Mouse (Mus musculus): ENCODE results near the gene Calm1.
"Not testable (repeated sequence)": the region's sequence is repeated elsewhere in the genome, so short reads cannot be mapped to it uniquely, and the experiment has no call there.

Calm1 gene

GRCm38 (mm10) chr12:100194181-100194580 lies 5.1 kb upstream of the Calm1 start:
- no peak for DNase-seq (ENCODE audit: low spot score in 2 of 2)

GRCm38 (mm10) chr12:100196786-100197185 lies 2.4 kb upstream of the Calm1 start:
- no peak for DNase-seq (ENCODE audit: low spot score in 2 of 2)

- peak; percentile 64 to 68 for DNase-seq (ENCODE audit: low spot score in 2 of 2)
Measured at GRCm38 (mm10) chr12:100199891-100200644, 833 bp downstream of the Calm1 start.

GRCm38 (mm10) chr12:100200645-100201362 lies 1.6 kb downstream of the Calm1 start:
- no peak for DNase-seq (ENCODE audit: low spot score in 2 of 2)

GRCm38 (mm10) chr12:100201363-100201711 lies 2.1 kb downstream of the Calm1 start:
- no peak for DNase-seq (ENCODE audit: low spot score in 2 of 2)

- peak; percentile 85 to 92 for DNase-seq (ENCODE audit: low spot score in 2 of 2)
Measured at GRCm38 (mm10) chr12:100201838-100202237, 2.6 kb downstream of the Calm1 start.

GRCm38 (mm10) chr12:100203759-100204158 lies 4.5 kb downstream of the Calm1 start:
- no peak for DNase-seq (ENCODE audit: low spot score in 2 of 2)

GRCm38 (mm10) chr12:100205156-100205555 lies 5.9 kb downstream of the Calm1 start:
- DNase-seq (ENCODE audit: low spot score in 2 of 2) = no peak

- no peak for DNase-seq (ENCODE audit: low spot score in 2 of 2)
Measured at GRCm38 (mm10) chr12:100206521-100206920, 7.3 kb downstream of the Calm1 start.

GRCm38 (mm10) chr12:100206926-100207325 lies 7.7 kb downstream of the Calm1 start:
- DNase-seq (ENCODE audit: low spot score in 2 of 2) = no peak

- no peak for DNase-seq (ENCODE audit: low spot score in 2 of 2)
Measured at GRCm38 (mm10) chr12:100209701-100210478, 10.7 kb downstream of the Calm1 start.

- peak in 1 of 2 experiments; percentile 40 for DNase-seq (ENCODE audit: low spot score in 2 of 2)
Measured at GRCm38 (mm10) chr12:100210973-100211372, 11.7 kb downstream of the Calm1 start.

GRCm38 (mm10) chr12:100211453-100212185 lies 12.4 kb downstream of the Calm1 start:
- no peak for DNase-seq (ENCODE audit: low spot score in 2 of 2)

GRCm38 (mm10) chr12:100212397-100212796 lies 13.2 kb downstream of the Calm1 start:
- DNase-seq (ENCODE audit: low spot score in 2 of 2) = no peak

- no peak for DNase-seq (ENCODE audit: low spot score in 2 of 2)
Measured at GRCm38 (mm10) chr12:100213162-100213561, 13.9 kb downstream of the Calm1 start.

- no peak for DNase-seq (ENCODE audit: low spot score in 2 of 2)
Measured at GRCm38 (mm10) chr12:100214156-100214555, 14.9 kb downstream of the Calm1 start.

- no peak for DNase-seq (ENCODE audit: low spot score in 2 of 2)
Measured at GRCm38 (mm10) chr12:100214738-100215137, 15.5 kb downstream of the Calm1 start.

- not testable (repeated sequence) for DNase-seq (ENCODE audit: low spot score in 2 of 2)
Measured at GRCm38 (mm10) chr12:100217087-100217486, 17.9 kb downstream of the Calm1 start.

GRCm38 (mm10) chr12:100220012-100220411 lies 20.8 kb downstream of the Calm1 start:
- DNase-seq (ENCODE audit: low spot score in 2 of 2) = no peak

GRCm38 (mm10) chr12:100221608-100222321 lies 22.5 kb downstream of the Calm1 start:
- no peak for DNase-seq (ENCODE audit: low spot score in 2 of 2)

All from urinary bladder, postnatal 4 days (tissue).